Mouse (Mus musculus): ENCODE measurements around the gene Rere.

DNA sequence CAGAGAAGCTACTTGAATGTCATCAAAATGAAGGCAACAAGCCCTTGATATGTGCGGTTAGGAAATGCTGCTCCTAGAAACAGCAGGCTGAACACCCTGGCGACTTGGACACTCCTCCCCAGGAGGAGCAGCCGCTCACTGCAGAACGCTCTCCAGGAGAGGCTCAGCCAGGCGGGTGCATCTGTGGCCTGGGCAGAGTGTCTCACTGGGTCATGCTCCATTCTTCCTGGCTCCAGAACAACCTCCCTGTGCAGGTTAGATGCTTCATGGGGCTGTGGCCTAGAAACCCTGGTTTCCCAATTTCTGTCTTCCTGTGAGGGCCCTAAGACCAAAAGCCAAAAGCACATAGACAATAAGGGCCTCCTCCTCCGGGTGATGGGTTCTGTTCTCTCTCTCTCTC lies 355.2 kb downstream of the Rere start:
- TF ChIP-seq CTCF (IDR thresholded peaks at IDR 0.05; ENCODE audit: borderline replicate concordance, extremely low read depth, insufficient read depth, insufficient read length) (no peak), POLR2A (IDR thresholded peaks at IDR 0.05; ENCODE audit: borderline replicate concordance, extremely low read depth, insufficient read depth, insufficient read length, poor library complexity, severe bottlenecking) (no peak)
